ENCODE assay signal across 13 mouse cellular contexts in genomic region chr7:130403346-130403745, GRCm38 (mm10).
"Had no signal": no experiment of that assay in that cellular context is flagged by ENCODE, and none has a peak within 500 bp of the region (broad histone marks: within the 10 kb centered on the region; RNA-seq: fewer than 3 reads in every experiment).

No protein-coding gene starts in this region.

- H3K4me2 ChIP-seq: limb, embryonic 13.5 days; liver, embryonic 11.5 days; lung, embryonic 15.5 days; midbrain, embryonic 13.5 days; neural tube, embryonic 13.5 days had no signal

- H3K9me3 ChIP-seq: limb, embryonic 13.5 days; lung, embryonic 15.5 days; midbrain, embryonic 13.5 days; neural tube, embryonic 13.5 days had no signal

- H3K27me3 ChIP-seq: limb, embryonic 13.5 days; lung, embryonic 15.5 days; midbrain, embryonic 13.5 days; neural tube, embryonic 13.5 days had no signal

- H3K9ac ChIP-seq: limb, embryonic 13.5 days; lung, embryonic 15.5 days; midbrain, embryonic 13.5 days; neural tube, embryonic 13.5 days had no signal

- H3K4me3 ChIP-seq: limb, embryonic 13.5 days; lung, embryonic 15.5 days; midbrain, embryonic 13.5 days; neural tube, embryonic 13.5 days had no signal

- ATAC-seq: midbrain, embryonic 13.5 days had no signal

- DNase-seq: kidney, adult 8-10 months; kidney, postnatal 25 days; layer of hippocampus, adult 9-11 months; layer of hippocampus, postnatal 36 days; lung, postnatal 14 days; right cerebral cortex, adult 18-20 months; right cerebral cortex, postnatal 25 days; thymus, postnatal 4 days had no signal

- H3K4me1 ChIP-seq: lung, embryonic 15.5 days; neural tube, embryonic 13.5 days had no signal

- H3K27ac ChIP-seq: limb, embryonic 13.5 days; lung, embryonic 15.5 days; midbrain, embryonic 13.5 days; neural tube, embryonic 13.5 days had no signal
